Comparison of ENCODE assay signal across 18 mouse cellular contexts in genomic region chr2:29873801-29874200, GRCm38 (mm10). TPM values are rescaled to one million over a fixed set of nuclear protein-coding genes. Genes with fewer than 3 reads are reported as not detected.
A peak's percentile ranks its signal among the peaks of the same experiment; 100 is the strongest.
DNase-seq lines count a peak whose midpoint lies in the region; ATAC-seq lines count a peak whose summit lies in the region.
"Had no signal": no experiment of that assay in that cellular context is flagged by ENCODE, and none has a peak within 500 bp of the region (broad histone marks: within the 10 kb centered on the region; RNA-seq: fewer than 3 reads in every experiment).

No protein-coding gene starts in this region.

- peaks cover 74% of the 10 kb centered on the region for H3K36me3 ChIP-seq in megakaryocyte, embryonic 14.5 days (replicated peaks; ENCODE audit: low read length)

- H3K9me3 ChIP-seq in megakaryocyte, embryonic 14.5 days = no peaks in the 10 kb centered on the region
- H3K9me3 ChIP-seq: embryonic facial prominence, embryonic 10.5 days; forebrain, embryonic 13.5 days; heart, embryonic 13.5 days; hindbrain, embryonic 15.5 days had no signal

- peaks cover 40% of the 10 kb centered on the region for H3K4me1 ChIP-seq in megakaryocyte, embryonic 14.5 days

- peak overlapping the region; percentile 70 for H3K4me3 ChIP-seq in megakaryocyte, embryonic 14.5 days (replicated peaks)
- H3K4me3 ChIP-seq: embryonic facial prominence, embryonic 10.5 days; forebrain, embryonic 13.5 days; gastrocnemius, adult 2 months; heart, embryonic 13.5 days; hindbrain, embryonic 15.5 days had no signal

- DNase-seq in cerebellum, postnatal 25 days = peak; percentile 38 to 42
- no peak for DNase-seq in cerebellum, adult 9-10 months
- DNase-seq in adipocyte (ENCODE audit: low spot score) = peak; percentile 10
- no peak for DNase-seq in gastrocnemius, postnatal 10 days
- no peak for DNase-seq in adrenal gland, postnatal 25 days
- DNase-seq: adrenal gland, postnatal 10 days; forebrain, postnatal 0 days; gastrocnemius, adult 2 months; gastrocnemius, postnatal 36 days; heart, adult 11 months; heart, postnatal 36 days had no signal

- ATAC-seq in megakaryocyte, adult 5-6 weeks (ENCODE audit: poor library complexity, severe bottlenecking) = no peak
- ATAC-seq: forebrain, embryonic 13.5 days; forebrain, postnatal 0 days; inflammation-experienced regulatory T-cells, adult 6 months had no signal

- no peaks in the 10 kb centered on the region for H3K27me3 ChIP-seq in megakaryocyte, embryonic 14.5 days (replicated peaks)
- H3K27me3 ChIP-seq: hindbrain, embryonic 15.5 days had no signal

RNA-seq across cellular contexts. Expression of gene Cercam, which starts 4.8 kb away (rescaled TPM):
- polyA plus RNA-seq in megakaryocyte, embryonic 14.5 days (2012; ENCODE audit: insufficient read depth, low replicate concordance) = 68.0 and 210 TPM in 2 replicates
- 5.3 and 9.6 TPM in 2 replicates for total RNA-seq in megakaryocyte, adult 5-6 weeks (2015)
- total RNA-seq in megakaryocyte, adult 5-6 weeks (2017) = 4.3 and 6.7 TPM in 2 replicates
- 10 to 100 TPM; 28.3 to 39.0 TPM for total RNA-seq in gastrocnemius, postnatal 10 days (2021)
- 11.3 and 11.6 TPM in 2 replicates for total RNA-seq in adrenal gland, postnatal 25 days (2021)

RNA-seq across cellular contexts. Expression of gene Odf2, which starts 15.2 kb away (rescaled TPM):
- 2.2 and 19.1 TPM in 2 replicates for polyA plus RNA-seq in megakaryocyte, embryonic 14.5 days (2012; ENCODE audit: insufficient read depth, low replicate concordance)
- 28.2 and 29.9 TPM in 2 replicates for total RNA-seq in megakaryocyte, adult 5-6 weeks (2015)
- 85.0 and 88.4 TPM in 2 replicates for total RNA-seq in megakaryocyte, adult 5-6 weeks (2017)
- 10 to 100 TPM; 21.3 to 29.7 TPM for total RNA-seq in gastrocnemius, postnatal 10 days (2021)
- total RNA-seq in adrenal gland, postnatal 25 days (2021) = 51.0 and 66.3 TPM in 2 replicates

RNA-seq across cellular contexts. Expression of gene Urm1, which starts 53.9 kb away (rescaled TPM):
- 74.8 and 193 TPM in 2 replicates for polyA plus RNA-seq in megakaryocyte, embryonic 14.5 days (2012; ENCODE audit: insufficient read depth, low replicate concordance)
- 8.2 and 9.3 TPM in 2 replicates for total RNA-seq in megakaryocyte, adult 5-6 weeks (2015)
- 16.1 and 17.8 TPM in 2 replicates for total RNA-seq in megakaryocyte, adult 5-6 weeks (2017)
- 10 to 100 TPM; 25.4 to 28.6 TPM for total RNA-seq in gastrocnemius, postnatal 10 days (2021)
- total RNA-seq in adrenal gland, postnatal 25 days (2021) = 27.4 and 39.2 TPM in 2 replicates

Comparison
In these comparisons a context has a peak if more than half of its experiments do, and no peak if none do; other contexts are left out.
1. DNase-seq: peak in cerebellum, postnatal 25 days (2 of 2) and adipocyte (single experiment); none in cerebellum, adult 9-10 months (single experiment), gastrocnemius, postnatal 10 days (single experiment) and adrenal gland, postnatal 25 days (single experiment).